ENCODE assay signal across 18 mouse cellular contexts in genomic region chr8:77445642-77446041, GRCm38 (mm10).
DNase-seq lines count a peak whose midpoint lies in the region; ATAC-seq and TF ChIP-seq lines count a peak whose summit lies in the region.
"Had no signal": no experiment of that assay in that cellular context is flagged by ENCODE, and none has a peak within 500 bp of the region (broad histone marks: within the 10 kb centered on the region; RNA-seq: fewer than 3 reads in every experiment).

No protein-coding gene starts in this region.

- H3K27me3 ChIP-seq in heart, embryonic 13.5 days (replicated peaks) = no peaks in the 10 kb centered on the region
- H3K27me3 ChIP-seq in heart, embryonic 12.5 days (replicated peaks) = no peaks in the 10 kb centered on the region
- H3K27me3 ChIP-seq in kidney, adult 2 months (replicated peaks; ENCODE audit: control insufficient read depth, insufficient read depth, low read length) = no peaks in the 10 kb centered on the region
- H3K27me3 ChIP-seq in kidney, embryonic 15.5 days = no peaks in the 10 kb centered on the region
- no peaks in the 10 kb centered on the region for H3K27me3 ChIP-seq in neural tube, embryonic 14.5 days (ENCODE audit: control insufficient read depth, insufficient read depth, low read length)
- H3K27me3 ChIP-seq: embryonic facial prominence, embryonic 13.5 days; forebrain, embryonic 12.5 days had no signal

- peaks cover 45% of the 10 kb centered on the region for H3K36me3 ChIP-seq in heart, embryonic 13.5 days
- peaks cover 43% of the 10 kb centered on the region for H3K36me3 ChIP-seq in heart, embryonic 12.5 days
- no peaks in the 10 kb centered on the region for H3K36me3 ChIP-seq in kidney, adult 2 months (ENCODE audit: control insufficient read depth, insufficient read depth, low read length)
- peaks cover 42% of the 10 kb centered on the region for H3K36me3 ChIP-seq in kidney, embryonic 15.5 days
- no peaks in the 10 kb centered on the region; the same call in 1 of the 2 replicates for H3K36me3 ChIP-seq in neural tube, embryonic 14.5 days (ENCODE audit: control insufficient read depth, insufficient read depth, low read length)

- peaks cover 45% of the 10 kb centered on the region for H3K9me3 ChIP-seq in heart, embryonic 13.5 days
- H3K9me3 ChIP-seq in heart, embryonic 12.5 days (replicated peaks) = peaks cover 48% of the 10 kb centered on the region
- peaks cover 27% of the 10 kb centered on the region for H3K9me3 ChIP-seq in kidney, embryonic 15.5 days (replicated peaks)
- H3K9me3 ChIP-seq in neural tube, embryonic 14.5 days (ENCODE audit: control insufficient read depth, low read length) = no peaks in the 10 kb centered on the region; the same call in 1 of the 2 replicates
- H3K9me3 ChIP-seq: forebrain, embryonic 12.5 days had no signal

- TF ChIP-seq POLR2A in kidney, adult 2 months (IDR thresholded peaks at IDR 0.05; ENCODE audit: low read depth, low read length) = no peak

- no peak for ATAC-seq in heart, embryonic 13.5 days (ENCODE audit: extremely low read depth, insufficient number of reproducible peaks, low FRiP score, low TSS enrichment)
- no peak for ATAC-seq in heart, embryonic 12.5 days (ENCODE audit: insufficient number of reproducible peaks, low FRiP score)
- ATAC-seq in kidney, embryonic 15.5 days (replicated peaks; ENCODE audit: low FRiP score) = no peak; the same call in 1 of the 2 replicates
- ATAC-seq in neural tube, embryonic 14.5 days (ENCODE audit: low read depth) = peak; percentile 35; the same call in 1 of the 2 replicates
- ATAC-seq: forebrain, embryonic 16.5 days had no signal

- peaks cover 24% of the 10 kb centered on the region for H3K4me1 ChIP-seq in heart, embryonic 13.5 days
- H3K4me1 ChIP-seq in heart, embryonic 12.5 days (replicated peaks) = peaks cover 21% of the 10 kb centered on the region
- H3K4me1 ChIP-seq in kidney, adult 2 months (ENCODE audit: control insufficient read depth, insufficient read depth, low read length) = peaks cover 6% of the 10 kb centered on the region; the same call in 1 of the 2 replicates
- peaks cover 18% of the 10 kb centered on the region for H3K4me1 ChIP-seq in kidney, embryonic 15.5 days
- no peaks in the 10 kb centered on the region for H3K4me1 ChIP-seq in neural tube, embryonic 14.5 days (ENCODE audit: control insufficient read depth, insufficient read depth, low read length)
- H3K4me1 ChIP-seq: embryonic facial prominence, embryonic 13.5 days; forebrain, embryonic 12.5 days had no signal

- 77% methylated on average over 3 of the region's 3 CpGs for WGBS in heart, embryonic 13.5 days
- WGBS in heart, embryonic 12.5 days = 86% methylated on average over 3 of the region's 3 CpGs
- WGBS in kidney, adult 2 months = 58% methylated on average over 3 of the region's 3 CpGs
- WGBS in kidney, embryonic 15.5 days = 68% methylated on average over 3 of the region's 3 CpGs
- WGBS in neural tube, embryonic 14.5 days = 54% methylated on average over 3 of the region's 3 CpGs

- H3K4me3 ChIP-seq in heart, embryonic 13.5 days = no peak overlapping the region
- no peak overlapping the region for H3K4me3 ChIP-seq in heart, embryonic 12.5 days
- H3K4me3 ChIP-seq in kidney, adult 2 months (ENCODE audit: insufficient read depth, low read depth, low read length) = no peak overlapping the region
- H3K4me3 ChIP-seq in kidney, embryonic 15.5 days (replicated peaks) = no peak overlapping the region
- H3K4me3 ChIP-seq in neural tube, embryonic 14.5 days (ENCODE audit: low read depth, low read length) = no peak overlapping the region
- H3K4me3 ChIP-seq: embryonic facial prominence, embryonic 13.5 days; forebrain, embryonic 12.5 days; hindbrain, embryonic 10.5 days had no signal

- 0 out of 2 replicates have a peak overlapping the region, but pooled peaks have one; percentile 42 for H3K27ac ChIP-seq in heart, embryonic 13.5 days (replicated peaks)
- no peak overlapping the region for H3K27ac ChIP-seq in heart, embryonic 12.5 days (ENCODE audit: poor library complexity, severe bottlenecking)
- H3K27ac ChIP-seq in kidney, adult 2 months (ENCODE audit: insufficient read depth, low read depth, low read length) = no peak overlapping the region
- H3K27ac ChIP-seq in kidney, embryonic 15.5 days = no peak overlapping the region
- H3K27ac ChIP-seq in neural tube, embryonic 14.5 days (ENCODE audit: low read depth, low read length) = no peak overlapping the region
- H3K27ac ChIP-seq: embryonic facial prominence, embryonic 13.5 days; forebrain, embryonic 12.5 days; hindbrain, embryonic 10.5 days; hindbrain, embryonic 14.5 days had no signal

- no peak overlapping the region for H3K9ac ChIP-seq in heart, embryonic 13.5 days
- no peak overlapping the region for H3K9ac ChIP-seq in heart, embryonic 12.5 days
- H3K9ac ChIP-seq in kidney, embryonic 15.5 days = no peak overlapping the region
- no peak overlapping the region for H3K9ac ChIP-seq in neural tube, embryonic 14.5 days (replicated peaks; ENCODE audit: low read depth, low read length)
- H3K9ac ChIP-seq: embryonic facial prominence, embryonic 13.5 days; forebrain, embryonic 12.5 days; hindbrain, embryonic 14.5 days had no signal

- TF ChIP-seq CTCF in kidney, adult 2 months (conservative IDR thresholded peaks at IDR 0.05; ENCODE audit: insufficient read depth, insufficient read length, low read depth, low read length) = no peak

- DNase-seq in kidney, adult 2 months = peak; percentile 50
- no peak for DNase-seq in neural tube, embryonic 10.5 days (ENCODE audit: extremely low spot score, low spot score)
- DNase-seq in adrenal gland, adult (ENCODE audit: inconsistent age in 2 of 2, low spot score in 1 of 2) = no peak
- DNase-seq: adrenal gland, postnatal 14 days; cerebellum, adult 18-20 months; cerebellum, adult 9-11 months; cerebellum, postnatal 36 days; gastrocnemius, postnatal 25 days; heart, postnatal 14 days had no signal

- H3K4me2 ChIP-seq in heart, embryonic 13.5 days = no peak overlapping the region
- H3K4me2 ChIP-seq in heart, embryonic 12.5 days = no peak overlapping the region
- no peak overlapping the region for H3K4me2 ChIP-seq in kidney, embryonic 15.5 days
- H3K4me2 ChIP-seq in neural tube, embryonic 14.5 days (ENCODE audit: low read depth, low read length) = no peak overlapping the region
- H3K4me2 ChIP-seq: embryonic facial prominence, embryonic 13.5 days; forebrain, embryonic 12.5 days; hindbrain, embryonic 14.5 days had no signal
